Mouse (Mus musculus): Measurements from ENCODE around the gene Fibin. TPM values are rescaled to one million over a fixed set of nuclear protein-coding genes. Genes with fewer than 3 reads are reported as not detected.

Gene Fibin
- 8.2 and 17.0 TPM in 2 replicates for polyA plus RNA-seq (2014; fragmentation: Nextera tagmentation; extraction: Ambion mirVana)

- WGBS: 2% methylated on average over 33 of the region's 33 CpGs
- no peaks in the 10 kb centered on the region for H3K4me1 ChIP-seq (ENCODE audit: control insufficient read depth, insufficient read depth, low read length)
- ATAC-seq (ENCODE audit: low read depth): peak; percentile 86
Observed at GRCm38 (mm10) chr2:110362432-110363283, at the start of gene Fibin. Gene Fibin, minus strand, starts transcription at chr2:110363183.

GRCm38 (mm10) chr2:110411428-110411827 lies 48.4 kb upstream of the Fibin start:
- Histone ChIP-seq H3K9me3 (ENCODE audit: control insufficient read depth, low read length) (no peaks in the 10 kb centered on the region), H3K27ac (ENCODE audit: low read depth, low read length) (no peak overlapping the region), H3K9ac (replicated peaks; ENCODE audit: low read depth, low read length) (no peak overlapping the region), H3K4me3 (ENCODE audit: low read depth, low read length) (no peak overlapping the region), H3K27me3 (ENCODE audit: control insufficient read depth, insufficient read depth, low read length) (no peaks in the 10 kb centered on the region), H3K4me1 (ENCODE audit: control insufficient read depth, insufficient read depth, low read length) (no peaks in the 10 kb centered on the region), H3K36me3 (ENCODE audit: control insufficient read depth, insufficient read depth, low read length) (no peaks in the 10 kb centered on the region), H3K4me2 (ENCODE audit: low read depth, low read length) (no peak overlapping the region)
- 88% methylated on average over 3 of the region's 3 CpGs for WGBS
- ATAC-seq (ENCODE audit: low read depth): no peak

More at GRCm38 (mm10) chr2:110362432-110363283, at the start of gene Fibin:
- Histone ChIP-seq H3K9ac (replicated peaks; ENCODE audit: low read depth, low read length) (peak within 1 kb of the TSS; percentile 56), H3K9me3 (ENCODE audit: control insufficient read depth, low read length) (no peaks in the 10 kb centered on the region), H3K4me2 (ENCODE audit: low read depth, low read length) (peak within 1 kb of the TSS; percentile 95), H3K4me3 (ENCODE audit: low read depth, low read length) (peak within 1 kb of the TSS; percentile 44), H3K27me3 (ENCODE audit: control insufficient read depth, insufficient read depth, low read length) (no peaks in the 10 kb centered on the region), H3K27ac (ENCODE audit: low read depth, low read length) (no peak within 1 kb of the TSS), H3K36me3 (ENCODE audit: control insufficient read depth, insufficient read depth, low read length) (no peaks in the 10 kb centered on the region)

- no peak overlapping the region for H3K27ac ChIP-seq (ENCODE audit: low read depth, low read length)
- H3K4me2 ChIP-seq (ENCODE audit: low read depth, low read length): no peak overlapping the region
- H3K9ac ChIP-seq (replicated peaks; ENCODE audit: low read depth, low read length): no peak overlapping the region
- H3K27me3 ChIP-seq (ENCODE audit: control insufficient read depth, insufficient read depth, low read length): no peaks in the 10 kb centered on the region
- H3K36me3 ChIP-seq (ENCODE audit: control insufficient read depth, insufficient read depth, low read length): no peaks in the 10 kb centered on the region
- ATAC-seq (ENCODE audit: low read depth): no peak
- no peaks in the 10 kb centered on the region for H3K4me1 ChIP-seq (ENCODE audit: control insufficient read depth, insufficient read depth, low read length)
- H3K9me3 ChIP-seq (ENCODE audit: control insufficient read depth, low read length): no peaks in the 10 kb centered on the region
- no peak overlapping the region for H3K4me3 ChIP-seq (ENCODE audit: low read depth, low read length)
Observed at GRCm38 (mm10) chr2:110408757-110409156, 45.8 kb upstream of the Fibin start.

- no peaks in the 10 kb centered on the region for H3K27me3 ChIP-seq (ENCODE audit: control insufficient read depth, insufficient read depth, low read length)
- no peak for ATAC-seq (ENCODE audit: low read depth)
- WGBS: 76% methylated on average over 4 of the region's 4 CpGs
Observed at GRCm38 (mm10) chr2:110392714-110393336, 29.8 kb upstream of the Fibin start.

GRCm38 (mm10) chr2:110390736-110391409 lies 27.9 kb upstream of the Fibin start:
- H3K9ac ChIP-seq (replicated peaks; ENCODE audit: low read depth, low read length): no peak overlapping the region
- no peaks in the 10 kb centered on the region for H3K27me3 ChIP-seq (ENCODE audit: control insufficient read depth, insufficient read depth, low read length)
- H3K4me2 ChIP-seq (ENCODE audit: low read depth, low read length): no peak overlapping the region
- no peaks in the 10 kb centered on the region for H3K36me3 ChIP-seq (ENCODE audit: control insufficient read depth, insufficient read depth, low read length)
- H3K9me3 ChIP-seq (ENCODE audit: control insufficient read depth, low read length): no peaks in the 10 kb centered on the region
- H3K27ac ChIP-seq (ENCODE audit: low read depth, low read length): no peak overlapping the region
- ATAC-seq (ENCODE audit: low read depth): peak; percentile 31; the same call in 1 of the 2 replicates
- H3K4me1 ChIP-seq (ENCODE audit: control insufficient read depth, insufficient read depth, low read length): no peaks in the 10 kb centered on the region
- H3K4me3 ChIP-seq (ENCODE audit: low read depth, low read length): no peak overlapping the region
- WGBS: 66% methylated on average over 5 of the region's 5 CpGs

More at GRCm38 (mm10) chr2:110392714-110393336, 29.8 kb upstream of the Fibin start:
- no peak overlapping the region for H3K4me3 ChIP-seq (ENCODE audit: low read depth, low read length)
- no peaks in the 10 kb centered on the region for H3K9me3 ChIP-seq (ENCODE audit: control insufficient read depth, low read length)
- no peaks in the 10 kb centered on the region for H3K4me1 ChIP-seq (ENCODE audit: control insufficient read depth, insufficient read depth, low read length)
- H3K27ac ChIP-seq (ENCODE audit: low read depth, low read length): no peak overlapping the region
- H3K4me2 ChIP-seq (ENCODE audit: low read depth, low read length): no peak overlapping the region
- H3K36me3 ChIP-seq (ENCODE audit: control insufficient read depth, insufficient read depth, low read length): no peaks in the 10 kb centered on the region
- no peak overlapping the region for H3K9ac ChIP-seq (replicated peaks; ENCODE audit: low read depth, low read length)

GRCm38 (mm10) chr2:110379811-110380210 lies 16.8 kb upstream of the Fibin start:
- no peak for ATAC-seq (ENCODE audit: low read depth)
- Histone ChIP-seq H3K9ac (replicated peaks; ENCODE audit: low read depth, low read length) (no peak overlapping the region), H3K27ac (ENCODE audit: low read depth, low read length) (no peak overlapping the region), H3K4me3 (ENCODE audit: low read depth, low read length) (no peak overlapping the region), H3K36me3 (ENCODE audit: control insufficient read depth, insufficient read depth, low read length) (no peaks in the 10 kb centered on the region), H3K4me2 (ENCODE audit: low read depth, low read length) (no peak overlapping the region), H3K4me1 (ENCODE audit: control insufficient read depth, insufficient read depth, low read length) (no peaks in the 10 kb centered on the region), H3K27me3 (ENCODE audit: control insufficient read depth, insufficient read depth, low read length) (no peaks in the 10 kb centered on the region), H3K9me3 (ENCODE audit: control insufficient read depth, low read length) (no peaks in the 10 kb centered on the region)
- WGBS: 52% methylated on average over 2 of the region's 2 CpGs

GRCm38 (mm10) chr2:110376660-110377059 lies 13.7 kb upstream of the Fibin start:
- H3K27ac ChIP-seq (ENCODE audit: low read depth, low read length): no peak overlapping the region
- H3K9ac ChIP-seq (replicated peaks; ENCODE audit: low read depth, low read length): no peak overlapping the region
- ATAC-seq (ENCODE audit: low read depth): no peak
- no peak overlapping the region for H3K4me2 ChIP-seq (ENCODE audit: low read depth, low read length)
- H3K9me3 ChIP-seq (ENCODE audit: control insufficient read depth, low read length): no peaks in the 10 kb centered on the region
- H3K4me3 ChIP-seq (ENCODE audit: low read depth, low read length): no peak overlapping the region
- H3K4me1 ChIP-seq (ENCODE audit: control insufficient read depth, insufficient read depth, low read length): no peaks in the 10 kb centered on the region
- no peaks in the 10 kb centered on the region for H3K36me3 ChIP-seq (ENCODE audit: control insufficient read depth, insufficient read depth, low read length)
- 98% methylated on average over 1 of the region's 1 CpGs for WGBS
- no peaks in the 10 kb centered on the region for H3K27me3 ChIP-seq (ENCODE audit: control insufficient read depth, insufficient read depth, low read length)

GRCm38 (mm10) chr2:110375475-110375874 lies 12.5 kb upstream of the Fibin start:
- WGBS: 100% methylated on average over 1 of the region's 1 CpGs
- Histone ChIP-seq H3K4me1 (ENCODE audit: control insufficient read depth, insufficient read depth, low read length) (no peaks in the 10 kb centered on the region), H3K9me3 (ENCODE audit: control insufficient read depth, low read length) (no peaks in the 10 kb centered on the region), H3K9ac (replicated peaks; ENCODE audit: low read depth, low read length) (no peak overlapping the region), H3K4me3 (ENCODE audit: low read depth, low read length) (no peak overlapping the region), H3K27me3 (ENCODE audit: control insufficient read depth, insufficient read depth, low read length) (no peaks in the 10 kb centered on the region), H3K36me3 (ENCODE audit: control insufficient read depth, insufficient read depth, low read length) (no peaks in the 10 kb centered on the region), H3K4me2 (ENCODE audit: low read depth, low read length) (no peak overlapping the region), H3K27ac (ENCODE audit: low read depth, low read length) (no peak overlapping the region)
- no peak for ATAC-seq (ENCODE audit: low read depth)

- Histone ChIP-seq H3K27me3 (ENCODE audit: control insufficient read depth, insufficient read depth, low read length) (no peaks in the 10 kb centered on the region), H3K9ac (replicated peaks; ENCODE audit: low read depth, low read length) (no peak overlapping the region), H3K4me1 (ENCODE audit: control insufficient read depth, insufficient read depth, low read length) (no peaks in the 10 kb centered on the region), H3K27ac (ENCODE audit: low read depth, low read length) (no peak overlapping the region), H3K4me3 (ENCODE audit: low read depth, low read length) (no peak overlapping the region), H3K36me3 (ENCODE audit: control insufficient read depth, insufficient read depth, low read length) (no peaks in the 10 kb centered on the region), H3K4me2 (ENCODE audit: low read depth, low read length) (no peak overlapping the region), H3K9me3 (ENCODE audit: control insufficient read depth, low read length) (no peaks in the 10 kb centered on the region)
- no peak for ATAC-seq (ENCODE audit: low read depth)
- WGBS: 80% methylated on average over 2 of the region's 2 CpGs
Observed at GRCm38 (mm10) chr2:110373186-110373585, 10.2 kb upstream of the Fibin start.

Measured in neural tube, embryonic 14.5 days (tissue).